Mouse (Mus musculus) hindlimb bud, embryonic 11.5 days (tissue): ENCODE results near the gene Ap4m1.
A peak's percentile ranks its signal among the peaks of the same experiment; 100 is the strongest.
"Not testable (repeated sequence)": the region's sequence is repeated elsewhere in the genome, so short reads cannot be mapped to it uniquely, and the experiment has no call there.

Source experiments
- DNase-seq: peaks from one replicate; pipeline ENCODE4 v3.0.0-alpha.2; 2012; ENCODE audit warnings: low read depth, low spot score; ENCODE audit errors: extremely low spot score

The Ap4m1 gene

DNA sequence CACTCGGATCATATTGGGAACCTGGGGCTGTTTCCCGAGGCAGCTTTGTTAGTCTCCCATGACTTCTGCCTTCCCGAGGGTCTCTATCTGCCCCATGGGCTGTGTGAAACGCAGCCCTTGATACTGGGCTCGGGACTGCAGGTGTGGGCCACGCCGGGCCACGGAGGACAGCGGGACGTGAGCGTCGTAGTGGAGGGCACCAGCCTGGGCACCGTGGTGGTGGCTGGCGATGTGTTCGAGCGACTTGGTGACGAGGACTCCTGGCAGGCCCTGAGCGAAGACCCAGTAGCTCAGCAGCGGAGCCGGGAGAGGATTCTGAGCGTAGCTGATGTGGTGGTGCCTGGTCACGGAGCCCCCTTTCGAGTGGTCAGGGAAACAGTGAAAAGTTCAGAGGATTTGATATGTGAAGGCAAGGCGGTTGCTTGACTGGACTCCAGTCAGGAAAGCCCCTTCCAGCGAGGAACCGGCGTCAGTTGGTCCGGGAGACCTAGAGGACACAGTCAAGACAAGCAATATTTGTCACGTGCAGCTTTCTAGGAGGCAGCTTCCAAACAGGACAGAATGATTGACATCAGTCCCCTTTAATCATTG is 23.0 kb downstream of the Ap4m1 start:
- DNase-seq: no peak

DNA sequence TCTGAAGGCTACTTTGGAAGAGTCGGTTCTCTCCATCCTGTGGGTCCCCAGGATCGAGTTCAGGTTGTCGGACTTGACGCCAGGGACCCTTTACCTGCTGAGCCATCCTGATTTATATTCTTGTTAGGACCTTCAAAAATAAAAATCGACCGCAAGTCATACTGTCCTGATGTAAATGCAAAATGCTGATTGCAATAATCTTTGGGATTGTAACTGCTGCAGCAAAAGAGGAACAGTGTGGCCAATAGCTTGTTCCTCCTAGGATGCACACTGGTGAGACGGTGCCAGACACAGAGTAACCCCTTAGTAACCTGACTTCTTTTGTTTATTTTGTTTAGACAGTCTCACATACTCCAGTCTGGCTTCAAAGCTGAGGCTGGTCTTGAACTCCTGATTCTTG is 23.7 kb downstream of the Ap4m1 start:
- no peak for DNase-seq

DNA sequence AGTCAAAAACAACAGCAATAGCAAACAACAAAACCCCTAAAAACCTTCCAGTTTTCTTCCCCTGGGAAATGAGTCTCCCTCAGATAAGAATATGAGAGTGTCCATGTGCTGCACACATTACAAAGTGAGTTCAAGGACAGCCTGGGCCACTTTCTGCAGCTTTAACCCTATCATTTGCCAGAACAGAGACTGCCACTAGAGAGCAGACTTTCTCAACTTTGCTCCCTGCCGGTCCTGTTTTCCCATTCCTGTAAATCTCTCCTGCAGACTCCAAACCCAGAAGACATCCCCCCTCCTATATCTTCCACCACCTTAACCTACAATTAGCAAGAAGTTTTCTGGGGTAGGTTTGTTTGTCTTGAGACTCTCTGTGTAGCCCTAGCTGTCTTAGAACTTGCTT is 27.8 kb downstream of the Ap4m1 start:
- no peak for DNase-seq

DNA sequence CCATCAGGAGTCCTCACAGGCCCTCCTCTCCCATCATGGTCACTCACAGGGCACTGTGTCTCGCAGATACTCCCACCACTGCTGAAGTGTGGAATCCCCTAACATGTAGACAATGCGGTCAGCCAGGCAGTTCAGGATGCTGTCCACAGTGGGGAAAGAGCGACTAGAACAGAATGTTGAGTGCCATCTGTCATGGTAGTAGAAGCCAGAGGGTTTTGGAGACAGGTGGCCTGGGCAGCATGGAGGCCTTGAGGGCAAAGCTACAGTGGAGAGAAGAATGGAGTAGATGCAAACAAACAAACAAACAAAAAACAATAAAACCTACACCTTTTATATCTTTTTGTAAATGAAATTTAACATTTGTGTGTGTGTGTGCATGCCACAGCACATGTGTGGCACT is 30.3 kb downstream of the Ap4m1 start:
- DNase-seq: no peak

DNA sequence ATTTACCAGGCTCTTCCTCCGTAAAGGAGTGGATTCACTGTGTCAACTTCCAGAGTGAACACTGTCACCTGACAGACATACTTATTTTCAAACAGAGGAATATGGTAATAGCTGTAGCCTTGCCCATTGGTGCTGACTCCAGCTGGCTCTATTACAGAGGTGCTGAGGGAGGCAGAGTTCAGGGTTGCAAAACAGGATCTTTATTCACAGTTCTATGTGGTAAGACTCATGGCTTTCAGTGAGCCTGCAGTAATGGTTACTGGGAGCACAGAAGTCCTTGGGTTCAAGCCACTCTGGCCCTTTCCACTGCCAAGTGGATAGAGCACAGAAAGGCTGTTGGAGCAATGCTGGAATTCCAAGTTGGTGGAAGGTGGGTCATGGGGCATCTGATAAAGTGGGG is 35.5 kb downstream of the Ap4m1 start:
- no peak for DNase-seq

DNA sequence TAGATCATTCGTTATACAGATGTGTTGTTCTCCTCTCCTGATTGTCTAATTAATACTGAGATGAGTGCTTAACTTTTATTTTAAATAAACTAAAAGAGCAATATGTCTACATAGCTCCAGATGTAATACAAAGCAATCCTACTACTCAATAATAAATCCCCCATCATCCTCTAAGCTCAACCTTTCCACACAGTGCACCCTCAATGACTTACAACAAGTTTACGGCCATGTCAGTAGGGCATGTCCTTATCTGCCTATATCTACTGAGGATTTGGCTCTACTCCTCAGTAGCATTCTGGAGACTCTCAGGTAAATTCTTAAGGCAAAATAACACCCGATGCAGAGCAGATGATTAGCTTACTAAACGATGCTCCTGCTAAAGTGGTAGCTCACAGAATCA is 36.1 kb downstream of the Ap4m1 start:
- DNase-seq: no peak

DNA sequence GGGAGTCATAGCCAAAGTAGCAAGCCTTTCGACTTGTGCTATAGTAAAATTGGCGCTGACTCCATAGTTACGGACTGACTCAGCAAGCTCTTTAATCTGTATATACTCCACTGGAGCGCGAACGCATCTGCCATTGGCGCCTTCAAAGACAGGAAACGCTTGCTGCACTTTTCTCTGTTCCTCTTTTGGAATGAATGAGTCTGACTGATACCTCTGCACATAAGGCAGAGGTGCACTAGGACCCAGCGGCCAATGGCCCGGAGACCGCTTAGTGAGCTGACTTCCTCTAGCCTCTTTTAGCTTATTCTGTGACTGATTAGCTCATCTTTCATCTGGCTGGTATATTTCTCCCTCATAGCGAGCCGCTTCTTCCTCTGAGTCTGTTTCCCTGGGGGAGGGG is 44.8 kb downstream of the Ap4m1 start:
- DNase-seq: not testable (repeated sequence)

DNA sequence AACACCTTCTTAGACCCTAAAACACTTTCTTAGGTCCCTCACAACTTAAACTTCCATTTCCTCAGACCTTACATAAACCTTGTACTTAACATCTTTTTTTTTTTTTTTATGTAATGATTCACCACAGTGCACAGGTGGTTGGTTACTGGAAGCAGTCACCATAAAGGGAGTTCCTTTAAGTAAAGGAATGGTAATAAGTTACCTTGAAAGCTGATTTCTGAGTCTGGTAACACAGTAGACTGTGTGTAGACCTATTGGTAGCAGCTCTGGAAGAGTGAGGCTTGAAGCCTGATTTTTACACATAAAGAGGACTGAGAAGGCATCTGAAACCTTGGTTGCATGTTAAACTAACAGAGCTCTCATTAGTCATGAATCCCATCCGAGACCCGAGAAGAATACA is 48.1 kb downstream of the Ap4m1 start:
- no peak for DNase-seq

DNA sequence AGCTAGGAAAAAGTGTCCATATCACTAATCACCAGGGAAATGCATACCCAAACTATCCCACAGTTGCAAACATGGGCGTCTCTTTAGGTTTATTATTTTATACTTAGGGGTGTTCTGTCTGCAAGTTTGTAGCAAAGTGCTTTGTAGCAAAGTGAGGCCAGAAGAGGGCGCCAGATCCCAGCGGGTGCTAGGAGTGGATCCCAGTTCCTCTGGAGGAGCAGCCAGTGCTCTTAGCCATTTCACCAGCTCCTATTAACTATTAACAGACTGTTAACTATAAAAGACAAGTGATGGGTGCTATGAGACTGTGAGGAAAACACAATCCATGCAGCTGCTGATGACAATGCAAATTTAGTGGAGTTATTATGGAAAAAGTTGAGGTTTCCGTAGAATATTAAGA is 50.3 kb downstream of the Ap4m1 start:
- peak; percentile 20 for DNase-seq

DNA sequence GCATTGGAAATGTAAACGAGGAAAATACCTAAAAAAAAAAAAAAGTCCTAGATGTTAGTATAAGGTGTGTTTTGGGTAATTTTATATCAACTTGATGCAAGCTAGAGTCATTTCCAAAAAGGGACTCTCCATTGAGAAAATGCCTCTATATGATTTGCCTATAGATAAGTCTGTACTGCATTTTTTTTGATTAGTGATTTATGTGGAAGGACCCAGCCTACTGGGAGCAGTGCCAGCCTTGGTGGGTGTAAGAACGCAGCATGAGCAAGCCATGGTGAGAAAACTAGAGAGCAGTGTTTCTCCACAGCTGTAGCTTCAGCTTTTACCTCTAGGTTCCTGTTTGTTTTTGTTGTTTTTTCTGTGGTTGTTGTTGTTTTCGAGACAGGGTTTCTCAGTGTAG is 51.5 kb downstream of the Ap4m1 start:
- DNase-seq: no peak

DNA sequence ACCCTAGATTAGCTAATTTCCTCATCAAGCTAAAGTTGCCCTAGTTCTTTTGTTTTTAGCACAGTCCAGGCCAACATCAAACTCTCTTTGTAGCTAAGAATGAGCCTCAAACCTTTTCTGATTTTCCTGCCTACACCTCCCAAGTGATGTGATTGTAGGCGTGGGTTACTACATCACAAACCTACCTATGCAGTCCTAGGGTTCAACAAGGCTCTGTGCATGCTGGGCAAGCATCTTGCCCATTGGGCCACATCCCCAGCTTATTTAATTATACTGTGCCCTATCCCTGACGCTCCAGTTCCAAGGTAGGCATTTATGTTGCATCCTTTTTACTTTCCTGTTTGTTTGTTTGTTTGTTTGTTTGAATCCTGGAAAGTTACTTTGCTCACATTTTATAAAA is 53.9 kb downstream of the Ap4m1 start, which contains the start of gene Nxpe5:
Nxpe5 (plus strand) TSS at position 199 of the 400 bp plus-strand sequence.
- DNase-seq: no peak

DNA sequence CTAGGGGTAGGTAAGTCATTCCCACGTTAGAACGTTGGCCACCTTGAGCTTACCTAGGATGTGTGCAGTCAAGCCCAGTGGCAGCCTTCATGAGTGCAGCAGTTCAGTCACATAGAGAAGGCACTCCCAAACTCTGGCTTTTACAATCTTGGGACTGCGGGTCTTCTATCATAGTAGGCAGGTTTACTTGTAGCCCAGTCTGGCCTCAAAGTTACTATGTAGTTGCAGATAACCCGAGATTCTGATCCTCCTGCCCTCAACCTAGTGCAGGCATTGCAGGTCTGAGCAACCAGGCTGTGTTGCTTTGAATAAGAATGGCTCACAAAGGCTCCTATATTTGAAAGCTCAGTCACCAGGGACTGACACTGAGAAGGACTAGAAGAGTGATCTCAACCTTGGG is 54.7 kb downstream of the Ap4m1 start:
- DNase-seq: no peak

DNA sequence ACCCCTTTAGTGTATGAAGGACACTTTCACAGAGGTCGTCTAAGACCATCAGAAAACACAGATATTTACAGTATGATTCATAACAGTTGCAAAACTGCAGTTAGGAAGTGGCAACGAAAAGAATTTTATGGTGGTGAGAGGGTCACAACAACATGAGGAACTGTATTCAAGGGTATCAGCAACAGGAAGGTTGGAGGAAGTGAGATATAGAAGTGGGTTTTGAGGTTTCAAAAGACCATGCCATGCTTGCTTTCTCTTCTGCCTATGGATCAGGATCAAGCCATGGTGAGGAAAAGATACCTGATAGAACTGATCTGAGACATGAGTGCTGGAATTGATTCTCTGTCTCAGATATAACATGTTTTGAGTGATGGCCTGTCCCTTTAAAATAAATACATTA is 55.6 kb downstream of the Ap4m1 start:
- DNase-seq: no peak

DNA sequence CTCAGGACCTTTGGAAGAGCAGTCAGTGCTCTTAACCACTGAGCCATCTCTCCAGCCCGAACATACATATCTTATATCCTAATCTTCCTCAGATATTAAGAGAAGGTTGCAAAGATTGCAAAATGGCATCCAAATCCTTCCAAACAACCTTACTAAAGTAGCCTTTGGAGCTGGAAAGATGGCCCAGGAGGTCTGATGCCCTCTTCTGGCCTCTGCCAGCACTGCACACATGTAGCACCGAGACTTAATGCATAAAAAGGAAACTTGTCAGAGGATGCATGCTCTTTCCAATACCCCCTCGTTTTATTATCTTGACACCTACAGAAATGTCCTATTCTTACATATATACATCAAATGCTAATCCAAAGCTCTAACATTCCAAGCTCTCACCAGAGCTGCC is 56.2 kb downstream of the Ap4m1 start:
- DNase-seq: no peak

DNA sequence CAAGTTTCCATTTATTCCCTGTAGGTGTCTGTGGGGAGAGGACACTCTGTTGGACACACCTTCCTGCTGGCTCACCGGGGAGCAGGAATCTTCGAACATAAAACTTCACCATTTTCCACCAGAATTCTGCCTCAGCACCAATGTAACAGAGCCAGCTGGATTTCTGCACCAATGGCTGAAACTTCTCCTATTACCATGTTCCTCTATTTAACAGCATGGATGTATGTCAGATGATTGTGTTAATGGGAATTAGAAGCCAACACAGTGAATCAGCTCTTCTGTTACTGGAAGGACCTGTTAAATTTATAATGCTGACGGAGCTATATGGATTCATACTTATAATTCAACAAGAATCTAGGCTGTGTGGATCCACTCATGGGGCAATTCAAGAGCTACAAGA is 57.7 kb downstream of the Ap4m1 start:
- no peak for DNase-seq
